24 mouse cellular contexts compared by ENCODE assay signal in genomic region chr9:72867434-72867833, GRCm38 (mm10). TPM values are rescaled to one million over a fixed set of nuclear protein-coding genes. Genes with fewer than 3 reads are reported as not detected.
"Had no signal": no experiment of that assay in that cellular context is flagged by ENCODE, and none has a peak within 500 bp of the region (broad histone marks: within the 10 kb centered on the region; RNA-seq: fewer than 3 reads in every experiment).

No protein-coding gene starts in this region.

- H3K9ac ChIP-seq: heart, embryonic 13.5 days; hindbrain, embryonic 12.5 days; hindbrain, embryonic 14.5 days; intestine, embryonic 15.5 days; limb, embryonic 13.5 days; limb, embryonic 15.5 days; liver, embryonic 12.5 days had no signal

- H3K36me3 ChIP-seq: heart, embryonic 13.5 days; hindbrain, embryonic 12.5 days; intestine, embryonic 15.5 days; limb, embryonic 13.5 days; limb, embryonic 15.5 days; liver, embryonic 12.5 days had no signal

- H3K4me2 ChIP-seq: heart, embryonic 13.5 days; hindbrain, embryonic 12.5 days; hindbrain, embryonic 14.5 days; intestine, embryonic 15.5 days; limb, embryonic 13.5 days; limb, embryonic 15.5 days; liver, embryonic 12.5 days had no signal

- H3K27me3 ChIP-seq: heart, embryonic 13.5 days; hindbrain, embryonic 12.5 days; intestine, embryonic 15.5 days; limb, embryonic 13.5 days; limb, embryonic 15.5 days; liver, embryonic 12.5 days had no signal

- H3K9me3 ChIP-seq: heart, embryonic 10.5 days; heart, embryonic 13.5 days; hindbrain, embryonic 10.5 days; hindbrain, embryonic 12.5 days; intestine, embryonic 15.5 days; limb, embryonic 13.5 days; limb, embryonic 15.5 days; liver, embryonic 12.5 days had no signal

- ATAC-seq: hindbrain, embryonic 16.5 days; inflammation-experienced regulatory T-cells, adult 6 months; intestine, embryonic 15.5 days; intestine, postnatal 0 days; liver, embryonic 12.5 days had no signal

- DNase-seq: gastrocnemius, adult 2 months; gastrocnemius, postnatal 10 days; gastrocnemius, postnatal 25 days; heart, postnatal 10 days; heart, postnatal 4 days; kidney, adult 18-20 months; kidney, adult 8-10 months; kidney, postnatal 10 days; kidney, postnatal 25 days; kidney, postnatal 4 days had no signal

- H3K27ac ChIP-seq: gastrocnemius, adult 2 months; heart, embryonic 10.5 days; hindbrain, embryonic 10.5 days; hindbrain, embryonic 12.5 days; hindbrain, embryonic 14.5 days; intestine, embryonic 15.5 days; limb, embryonic 13.5 days; limb, embryonic 15.5 days; liver, embryonic 12.5 days had no signal

- H3K4me3 ChIP-seq: gastrocnemius, adult 2 months; heart, embryonic 10.5 days; heart, embryonic 13.5 days; hindbrain, embryonic 10.5 days; hindbrain, embryonic 12.5 days; intestine, embryonic 15.5 days; layer of hippocampus, adult 2 months; limb, embryonic 13.5 days; limb, embryonic 15.5 days; liver, embryonic 12.5 days had no signal

RNA-seq across cellular contexts. Expression of gene Pygo1, which starts 58.0 kb away (rescaled TPM):
- total RNA-seq: granulocyte monocyte progenitor cell, adult 5-6 weeks had no signal
- polyA plus RNA-seq: inflammation-experienced regulatory T-cells, adult 6 months had no signal
